Mouse (Mus musculus) midbrain, embryonic 16.5 days (tissue): ENCODE measurements around the gene Sim2. TPM values are rescaled to one million over a fixed set of nuclear protein-coding genes. Genes with fewer than 3 reads are reported as not detected.

Experiments used
- ATAC-seq: fragments of 200-750 bp; cut with Nextera tagmentation; 2 replicates; pipeline ENCODE4 v1.8.0; 2017; ENCODE audit warnings: moderate TSS enrichment
- H3K27ac ChIP-seq: fragments of 300-500 bp; sonication (generic); 2 replicates; pipeline ENCODE4 v1.5.1; 2014; ENCODE audit warnings: mild to moderate bottlenecking, low read length, mixed read lengths
- H3K27me3 ChIP-seq: fragments of 300-500 bp; sonication (generic); 2 replicates; pipeline ENCODE4 v1.6.1; 2014; ENCODE audit warnings: low read depth, low read length, mixed read lengths; ENCODE audit not compliant: control insufficient read depth, insufficient read depth
- H3K36me3 ChIP-seq: fragments of 300-500 bp; sonication (generic); 2 replicates; pipeline ENCODE4 v1.6.1; 2014; ENCODE audit warnings: mild to moderate bottlenecking, low read length, moderate library complexity, mixed read lengths; ENCODE audit not compliant: control insufficient read depth, insufficient read depth
- H3K4me1 ChIP-seq: fragments of 300-500 bp; sonication (generic); 2 replicates; pipeline ENCODE4 v1.6.1; 2014; ENCODE audit warnings: mild to moderate bottlenecking, low read length, mixed read lengths; ENCODE audit not compliant: control insufficient read depth, insufficient read depth
- H3K4me2 ChIP-seq: fragments of 300-500 bp; sonication (generic); 2 replicates; pipeline ENCODE4 v1.6.1; 2014; ENCODE audit warnings: mild to moderate bottlenecking, low read length, mixed read lengths
- H3K4me3 ChIP-seq: fragments of 300-500 bp; sonication (generic); 2 replicates; pipeline ENCODE4 v1.5.1; 2014; ENCODE audit warnings: low read depth, mild to moderate bottlenecking, low read length, moderate library complexity, mixed read lengths
- H3K9ac ChIP-seq: fragments of 300-500 bp; sonication (generic); 2 replicates; pipeline ENCODE4 v1.6.1; 2014; ENCODE audit warnings: low read depth, low read length, mixed read lengths
- H3K9me3 ChIP-seq: fragments of 300-500 bp; sonication (generic); replicated peaks from 2 replicates; pipeline ENCODE4 v1.6.1; 2014; ENCODE audit warnings: mild to moderate bottlenecking, low read length, mixed read lengths; ENCODE audit not compliant: control insufficient read depth, poor library complexity, severe bottlenecking
- WGBS: fragments of 180-500 bp; shearing (Covaris S2); extraction: QIAGEN DNeasy Blood & Tissue Kit; methylation state at CpG from one replicate; pipeline ENCODE4 v1.1.7; 2014; 5-methylcytosine and 5-hydroxymethylcytosine counted together
- polyA plus RNA-seq: library from polyadenylated mRNA; unstranded; fragments of >200 nt; fragmentation: Nextera tagmentation; extraction: Ambion mirVana; gene quantifications from 2 replicates; pipeline ENCODE4 v1.2.1, GENCODE M21; 2015

Sim2 gene
- polyA plus RNA-seq, 1 experiment from 2014 or later = 0.10 TPM

DNA sequence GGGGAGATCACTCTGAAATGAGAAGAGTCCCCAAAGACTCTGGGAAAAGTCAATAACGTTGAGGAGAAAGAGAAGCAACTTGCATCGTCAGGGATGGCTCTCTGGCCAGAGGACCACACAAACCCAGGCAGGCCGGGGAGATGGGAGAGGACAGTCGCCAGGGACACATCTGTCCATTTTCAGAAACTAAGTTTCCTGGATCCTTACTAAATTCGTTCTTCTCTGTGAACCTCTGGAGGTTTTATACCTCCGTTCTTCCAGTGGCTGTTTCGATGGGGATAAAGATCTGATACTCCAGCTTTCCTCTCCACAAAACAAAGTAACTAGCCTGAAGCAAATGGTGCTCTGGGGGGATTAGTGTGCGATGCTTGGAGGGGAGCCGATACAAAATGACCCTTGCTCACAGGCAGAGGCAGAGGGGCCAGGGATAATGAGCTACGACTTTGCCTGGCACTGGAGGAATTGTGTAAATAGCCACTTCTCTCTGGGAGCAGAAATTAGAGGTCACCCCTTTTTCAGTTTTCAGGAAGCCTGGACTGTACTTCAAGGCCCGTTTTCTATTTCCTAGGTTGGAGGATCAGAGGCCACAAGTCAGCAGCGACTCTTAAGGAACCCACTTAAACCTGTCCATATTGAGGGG lies 7.9 kb downstream of the Sim2 start:
- 2% methylated on average over 12 of the region's 12 CpGs for WGBS
- H3K4me2 ChIP-seq = no peak overlapping the region
- H3K27me3 ChIP-seq = peaks cover 74% of the 10 kb centered on the region
- H3K4me1 ChIP-seq = no peaks in the 10 kb centered on the region
- no peak overlapping the region for H3K9ac ChIP-seq
- no peak overlapping the region for H3K27ac ChIP-seq
- H3K36me3 ChIP-seq = no peaks in the 10 kb centered on the region
- ATAC-seq = no peak
- H3K4me3 ChIP-seq = no peak overlapping the region
- H3K9me3 ChIP-seq = no peaks in the 10 kb centered on the region

DNA sequence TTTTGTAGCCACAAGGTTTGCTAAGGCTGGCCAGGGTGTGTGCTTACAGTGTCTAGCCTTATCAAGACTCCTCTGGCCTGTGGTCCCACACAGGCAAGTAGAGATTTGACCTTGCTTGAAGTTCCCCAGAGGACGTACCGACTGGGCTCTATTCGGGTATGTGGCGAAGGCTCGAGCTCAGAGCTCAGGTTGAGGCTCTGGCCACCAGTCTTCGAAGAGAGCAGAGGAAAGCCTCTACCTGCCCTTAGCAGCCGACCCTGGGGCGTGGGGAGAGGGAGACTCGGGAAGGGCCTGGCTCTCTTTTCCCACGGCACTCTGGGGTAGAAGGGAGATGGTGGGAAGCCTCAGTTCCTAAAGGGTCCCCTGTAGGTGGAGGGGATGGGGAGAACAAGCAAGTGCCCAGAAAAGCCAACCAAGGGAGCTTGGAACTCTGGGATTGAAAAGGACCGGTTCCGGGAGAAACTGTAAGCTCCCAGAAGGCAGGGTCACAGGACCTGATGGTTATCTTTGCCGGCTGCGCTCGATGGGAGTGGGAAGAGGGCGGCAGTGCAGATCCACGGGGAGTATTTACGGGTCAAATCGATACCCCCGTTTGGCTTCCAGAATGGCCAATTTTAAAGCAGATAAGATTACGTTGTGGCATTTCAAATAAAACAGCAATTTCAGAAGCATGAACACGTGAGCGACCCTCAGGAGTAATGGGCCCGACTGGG lies 8.6 kb downstream of the Sim2 start:
- Histone ChIP-seq H3K9me3 (no peaks in the 10 kb centered on the region), H3K4me2 (no peak overlapping the region), H3K9ac (no peak overlapping the region), H3K27ac (no peak overlapping the region), H3K4me1 (no peaks in the 10 kb centered on the region), H3K27me3 (peaks cover 76% of the 10 kb centered on the region), H3K4me3 (no peak overlapping the region), H3K36me3 (no peaks in the 10 kb centered on the region)
- ATAC-seq = no peak
- 2% methylated on average over 24 of the region's 24 CpGs for WGBS

DNA sequence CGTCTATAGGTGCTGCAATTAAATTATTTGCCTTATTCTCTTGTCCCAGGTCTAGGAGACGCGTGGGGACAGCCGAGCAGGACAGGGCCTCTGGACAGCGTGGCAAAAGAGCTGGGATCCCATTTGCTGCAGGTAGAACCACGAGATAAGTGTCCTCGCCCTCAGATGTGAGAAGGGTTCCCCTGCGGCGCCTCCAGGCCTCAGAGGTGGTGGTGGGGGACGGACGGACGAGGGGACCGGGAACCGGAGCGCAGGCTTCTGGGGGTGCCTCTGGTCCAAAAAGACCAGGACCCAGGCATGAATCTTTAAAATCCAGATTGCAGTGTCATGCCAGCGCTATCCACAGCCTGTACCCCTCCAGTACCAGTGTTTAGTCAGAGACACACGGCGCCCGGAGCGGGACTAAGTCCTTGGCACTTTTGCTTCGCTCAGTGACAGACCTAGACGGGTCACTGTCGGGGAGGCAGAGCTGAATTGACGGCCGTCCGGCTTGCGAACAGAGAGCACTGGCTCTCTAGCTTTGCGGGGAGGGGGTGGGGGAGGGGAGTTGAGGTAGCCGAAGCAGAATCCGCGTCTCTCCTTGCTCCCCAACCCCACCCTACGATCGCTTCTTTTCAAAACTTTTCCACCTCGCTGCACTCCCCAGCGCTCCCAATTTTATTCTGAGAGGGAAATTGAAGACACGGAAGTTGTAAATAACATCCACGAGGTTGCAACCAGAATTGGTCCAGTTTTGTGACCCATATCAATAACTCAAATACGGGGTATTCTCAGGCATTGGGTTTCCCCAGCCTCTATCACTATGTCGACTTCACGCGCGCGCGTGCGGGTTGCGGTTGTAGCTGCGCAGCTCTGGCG lies 9.7 kb downstream of the Sim2 start:
- H3K9me3 ChIP-seq = no peaks in the 10 kb centered on the region
- 1% methylated on average over 48 of the region's 48 CpGs for WGBS
- ATAC-seq = no peak

DNA sequence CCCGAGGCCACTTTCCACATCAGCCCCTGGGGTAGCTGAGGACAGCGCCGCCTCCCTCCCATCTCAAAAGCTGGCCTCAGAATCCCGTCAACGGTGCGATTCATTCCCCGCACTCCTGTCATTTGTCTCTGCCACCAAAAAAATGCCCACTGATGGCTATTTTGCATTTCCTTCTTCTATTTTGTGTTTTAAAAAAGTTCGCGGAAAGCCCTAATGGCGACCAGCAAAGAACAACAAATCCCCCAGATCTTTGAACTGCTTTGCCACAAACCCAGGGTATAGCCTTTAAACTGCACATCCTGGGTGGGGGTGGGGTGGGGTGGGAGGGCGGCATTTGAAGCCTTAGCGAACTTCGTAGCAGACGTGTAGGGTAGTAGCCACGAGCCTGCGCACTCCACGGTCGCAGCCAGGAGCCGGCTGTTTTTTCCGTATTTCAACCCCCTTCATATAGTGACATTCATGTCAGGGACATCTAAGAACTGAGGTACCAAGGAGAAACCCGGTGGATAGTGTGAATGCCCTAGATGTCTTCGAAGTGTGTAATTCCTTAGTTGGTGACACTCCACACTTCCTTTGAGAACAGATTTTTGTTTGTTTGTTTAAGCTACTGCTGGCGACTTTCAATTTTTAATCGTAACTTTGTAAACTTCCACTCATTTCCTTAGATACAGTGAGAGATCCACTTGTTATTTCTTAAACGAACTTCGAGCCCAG lies 10.5 kb downstream of the Sim2 start:
- ATAC-seq = no peak
- Histone ChIP-seq H3K4me2 (no peak overlapping the region), H3K9me3 (no peaks in the 10 kb centered on the region), H3K4me1 (no peaks in the 10 kb centered on the region), H3K4me3 (no peak overlapping the region), H3K27me3 (peaks cover 79% of the 10 kb centered on the region), H3K36me3 (no peaks in the 10 kb centered on the region), H3K9ac (no peak overlapping the region), H3K27ac (no peak overlapping the region)
- 2% methylated on average over 26 of the region's 26 CpGs for WGBS

More for the DNA sequence above, 9.7 kb downstream of the Sim2 start:
- H3K27ac ChIP-seq = no peak overlapping the region
- no peaks in the 10 kb centered on the region for H3K4me1 ChIP-seq
- H3K9ac ChIP-seq = no peak overlapping the region
- H3K4me2 ChIP-seq = no peak overlapping the region
- peaks cover 80% of the 10 kb centered on the region for H3K27me3 ChIP-seq
- H3K4me3 ChIP-seq = no peak overlapping the region
- H3K36me3 ChIP-seq = no peaks in the 10 kb centered on the region

DNA sequence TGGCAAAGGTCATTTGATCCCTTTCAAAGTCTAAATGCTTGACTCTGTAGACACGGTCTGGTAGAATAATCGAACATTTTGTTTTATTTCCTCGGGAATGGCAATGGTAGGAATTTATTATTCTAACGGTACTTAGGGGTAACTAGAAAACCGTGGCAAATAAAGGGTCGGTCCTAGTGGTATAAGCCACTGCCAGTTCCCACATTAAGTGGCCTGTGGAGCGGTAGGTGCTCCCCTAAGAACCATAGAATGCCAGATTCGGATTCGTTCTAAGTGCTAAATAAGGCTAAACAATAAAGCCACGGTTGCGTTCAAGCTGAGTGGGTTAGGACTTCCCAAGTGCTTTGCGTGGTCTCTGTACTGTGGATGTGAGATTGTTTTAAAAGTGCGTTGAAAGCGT lies 11.7 kb downstream of the Sim2 start:
- Histone ChIP-seq H3K4me3 (no peak overlapping the region), H3K27me3 (peaks cover 74% of the 10 kb centered on the region), H3K4me1 (no peaks in the 10 kb centered on the region), H3K9me3 (no peaks in the 10 kb centered on the region), H3K4me2 (no peak overlapping the region), H3K27ac (no peak overlapping the region), H3K36me3 (no peaks in the 10 kb centered on the region), H3K9ac (no peak overlapping the region)
- WGBS = 3% methylated on average over 14 of the region's 14 CpGs
- ATAC-seq = no peak

DNA sequence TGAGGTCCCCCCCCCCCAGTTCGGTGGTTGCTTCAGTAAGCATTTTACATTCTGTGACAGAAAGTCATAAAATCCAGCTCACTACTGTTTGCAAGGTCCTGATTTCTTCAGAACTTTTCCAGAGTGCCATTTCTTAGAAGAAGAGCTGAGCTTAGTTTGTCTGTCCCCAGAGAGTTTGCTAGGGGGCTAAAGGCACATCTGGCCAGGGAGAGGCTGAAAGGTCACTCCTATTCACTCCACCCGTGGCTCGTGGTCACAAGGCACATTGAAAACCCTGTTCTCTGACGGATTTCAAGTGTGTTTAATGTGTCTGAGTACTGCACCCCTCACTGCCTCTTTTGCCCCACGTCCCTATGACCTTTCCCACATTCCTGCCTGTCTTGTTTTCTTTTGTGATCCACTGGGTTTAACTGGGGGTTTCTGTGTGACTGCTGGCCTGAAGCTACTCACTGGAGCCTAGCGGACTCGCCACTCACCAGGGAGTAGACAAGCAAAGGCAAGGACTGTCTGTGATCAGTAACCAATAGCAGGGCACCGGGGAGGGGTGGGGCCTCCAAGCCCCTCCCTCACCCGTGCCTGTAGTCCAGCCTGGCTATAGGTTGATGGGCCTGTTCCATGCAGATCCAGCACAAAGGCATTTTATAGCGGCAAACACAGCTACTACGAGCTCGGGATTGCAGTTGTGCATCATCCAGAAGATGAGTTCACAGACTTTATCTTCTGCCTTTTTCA lies 13.2 kb downstream of the Sim2 start:
- Histone ChIP-seq H3K9ac (no peak overlapping the region), H3K4me1 (no peaks in the 10 kb centered on the region), H3K36me3 (no peaks in the 10 kb centered on the region), H3K27ac (no peak overlapping the region), H3K9me3 (no peaks in the 10 kb centered on the region), H3K4me3 (no peak overlapping the region), H3K4me2 (no peak overlapping the region), H3K27me3 (peaks cover 60% of the 10 kb centered on the region)
- no peak for ATAC-seq
- WGBS = 5% methylated on average over 12 of the region's 12 CpGs

DNA sequence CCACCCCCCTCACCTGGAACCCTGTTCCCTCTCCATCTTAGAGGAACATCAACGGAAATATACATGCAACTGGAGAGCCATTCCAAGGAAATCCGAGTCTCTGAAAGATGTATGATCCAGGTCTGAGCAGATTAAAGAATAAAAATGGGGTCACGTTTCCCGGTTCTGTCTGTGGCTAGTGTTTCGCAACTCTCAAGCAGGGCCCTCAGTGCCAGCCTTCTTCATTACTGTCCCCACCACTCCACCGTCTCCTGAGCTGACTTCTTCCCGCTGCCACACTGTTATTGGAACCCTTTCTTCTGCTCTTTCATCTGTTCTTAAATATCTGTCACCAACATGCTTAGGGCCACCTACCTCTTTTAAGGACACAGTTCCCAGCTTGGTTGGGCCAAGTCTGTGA lies 28.4 kb downstream of the Sim2 start:
- no peaks in the 10 kb centered on the region for H3K4me1 ChIP-seq
- peaks cover 5% of the 10 kb centered on the region; the same call in 1 of the 2 replicates for H3K27me3 ChIP-seq
- ATAC-seq = no peak
- no peak overlapping the region for H3K27ac ChIP-seq
- no peak overlapping the region for H3K4me2 ChIP-seq
- H3K9ac ChIP-seq = no peak overlapping the region
- no peak overlapping the region for H3K4me3 ChIP-seq
- WGBS = 88% methylated on average over 7 of the region's 7 CpGs
- no peaks in the 10 kb centered on the region for H3K9me3 ChIP-seq
- H3K36me3 ChIP-seq = no peaks in the 10 kb centered on the region

DNA sequence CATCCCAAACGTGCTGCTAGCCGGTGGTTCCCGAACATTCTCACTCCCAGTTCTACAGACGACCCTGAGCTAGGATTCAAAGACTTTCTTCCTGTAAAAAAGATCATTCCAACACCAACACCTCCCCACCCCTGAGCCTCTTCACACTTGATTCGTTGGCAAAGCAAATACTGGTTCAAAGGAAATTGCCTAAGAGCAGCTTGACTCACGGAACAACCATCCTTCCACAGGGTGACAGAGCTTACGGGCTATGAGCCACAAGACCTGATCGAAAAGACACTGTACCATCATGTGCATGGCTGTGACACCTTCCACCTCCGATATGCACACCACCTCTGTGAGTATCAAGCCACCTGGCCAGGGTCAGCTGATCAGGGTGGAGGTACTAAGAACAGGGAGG lies 30.0 kb downstream of the Sim2 start:
- H3K4me1 ChIP-seq = no peaks in the 10 kb centered on the region
- H3K9ac ChIP-seq = no peak overlapping the region
- peaks cover 5% of the 10 kb centered on the region; the same call in 1 of the 2 replicates for H3K27me3 ChIP-seq
- WGBS = 79% methylated on average over 9 of the region's 9 CpGs
- H3K9me3 ChIP-seq = no peaks in the 10 kb centered on the region
- no peaks in the 10 kb centered on the region for H3K36me3 ChIP-seq
- H3K4me3 ChIP-seq = no peak overlapping the region
- no peak for ATAC-seq
- H3K27ac ChIP-seq = no peak overlapping the region
- no peak overlapping the region for H3K4me2 ChIP-seq
